Mouse (Mus musculus): ENCODE results near the gene Sva. TPM values are rescaled to one million over a fixed set of nuclear protein-coding genes. Genes with fewer than 3 reads are reported as not detected.

Gene Sva
- not detected for total RNA-seq (2021)
- long read RNA-seq, experiment 1 = 0 reads
- long read RNA-seq, experiment 2 = 0 reads

- DNase-seq (ENCODE audit: low spot score in 2 of 2) = no peak
Observed at GRCm38 (mm10) chr6:42038094-42038493, at the start of gene Sva. Gene Sva, plus strand, starts transcription at chr6:42038394.

Other genes starting within 250 kb of the Sva start
- not detected for gene Pip, start 190.9 kb upstream of the Sva start, total RNA-seq (2021)
- gene Sval2, start 185.4 kb upstream of the Sva start, total RNA-seq (2021) = not detected
- not detected for gene Sval1, start 86.8 kb upstream of the Sva start, total RNA-seq (2021)
- gene Sval3, start 70.3 kb upstream of the Sva start, total RNA-seq (2021) = not detected
- not detected for gene Tas2r139, start 102.5 kb downstream of the Sva start, total RNA-seq (2021)
- not detected for gene Tas2r144, start 176.9 kb downstream of the Sva start, total RNA-seq (2021)
- gene Gstk1, start 207.5 kb downstream of the Sva start, total RNA-seq (2021) = 1 to 10 TPM; 8.6 to 8.9 TPM
- gene Tmem139, start 223.6 kb downstream of the Sva start, total RNA-seq (2021) = not detected
- 10 to 100 TPM; 19.2 to 20.8 TPM for gene Casp2, start 226.6 kb downstream of the Sva start, total RNA-seq (2021)
- gene Clcn1, start 248.3 kb downstream of the Sva start, total RNA-seq (2021) = 1 to 10 TPM; 2.7 to 3.7 TPM